Mouse (Mus musculus) C2C12 (cell line): ENCODE data around the gene Aldh1l1.

Experiments
- CTCF ChIP-seq: IDR thresholded peaks from one replicate; pipeline ENCODE4 v1.5.1; 2011; ENCODE audit not compliant: control insufficient read depth, insufficient read depth, insufficient read length
- USF1 ChIP-seq: IDR thresholded peaks from one replicate; pipeline ENCODE4 v1.6.1; 2011; ENCODE audit warnings: low read depth, mild to moderate bottlenecking, control low read depth, moderate library complexity

GRCm38 (mm10) chr6:90644965-90645364 lies 158.7 kb downstream of the Aldh1l1 start:
- no peak for TF ChIP-seq CTCF
- TF ChIP-seq USF1 = no peak
